Mouse (Mus musculus) T-helper 17 cell (primary cell): ENCODE data around the gene Ctnnd2.

Experiments
- in situ Hi-C, 2 experiments: fragments of 300-600 bp; cut with MboI, MseI; formaldehyde crosslinking; loops; 1 replicate in 1 of 2; 2 replicates in 1 of 2; pipeline ENCODE4 v1.15.1; 2025; ENCODE audit warnings: high pct_unique_total_duplicates in 2 of 2

Ctnnd2 gene

GRCm38 (mm10) chr15:30384386-30384785, 212.0 kb downstream of the Ctnnd2 start:
- in situ Hi-C loops, result no loop called here

- in situ Hi-C loops, result no loop called here
Measured at GRCm38 (mm10) chr15:30386489-30386888, 214.1 kb downstream of the Ctnnd2 start.

- in situ Hi-C loops, result no loop called here
Measured at GRCm38 (mm10) chr15:30387244-30387643, 214.9 kb downstream of the Ctnnd2 start.

GRCm38 (mm10) chr15:30401111-30401510, 228.7 kb downstream of the Ctnnd2 start:
- in situ Hi-C loops, result no loop called here

- in situ Hi-C loops, result no loop called here
Measured at GRCm38 (mm10) chr15:30406254-30406653, 233.9 kb downstream of the Ctnnd2 start.

GRCm38 (mm10) chr15:30423146-30423545, 250.8 kb downstream of the Ctnnd2 start:
- in situ Hi-C loops, result loop anchor here in 1 of 2 experiments (10.0 kb wide), 1 partner anchor 322 kb away; no protein-coding TSS in a partner anchor

- in situ Hi-C loops, result loop anchor here in 1 of 2 experiments (10.0 kb wide), 1 partner anchor 321 kb away; no protein-coding TSS in a partner anchor
Measured at GRCm38 (mm10) chr15:30424290-30424689, 251.9 kb downstream of the Ctnnd2 start.

GRCm38 (mm10) chr15:30427342-30427741, 254.9 kb downstream of the Ctnnd2 start:
- in situ Hi-C loops, result loop anchor here in 1 of 2 experiments (10.0 kb wide), 1 partner anchor 317 kb away; no protein-coding TSS in a partner anchor

- in situ Hi-C loops, result loop anchor here in 1 of 2 experiments (10.0 kb wide), 1 partner anchor 826 kb away; no protein-coding TSS in a partner anchor
Measured at GRCm38 (mm10) chr15:30439045-30439444, 266.7 kb downstream of the Ctnnd2 start.

GRCm38 (mm10) chr15:30450765-30451164, 278.4 kb downstream of the Ctnnd2 start:
- in situ Hi-C loops, result no loop called here

- in situ Hi-C loops, result no loop called here
Measured at GRCm38 (mm10) chr15:30451921-30452320, 279.5 kb downstream of the Ctnnd2 start.

GRCm38 (mm10) chr15:30457541-30458250, 285.3 kb downstream of the Ctnnd2 start:
- in situ Hi-C loops, result no loop called here

GRCm38 (mm10) chr15:30458671-30459070, 286.3 kb downstream of the Ctnnd2 start:
- in situ Hi-C loops, result no loop called here

GRCm38 (mm10) chr15:30460341-30461125, 288.1 kb downstream of the Ctnnd2 start:
- in situ Hi-C loops, result no loop called here

- in situ Hi-C loops, result no loop called here
Measured at GRCm38 (mm10) chr15:30462804-30463423, 290.5 kb downstream of the Ctnnd2 start.

- in situ Hi-C loops, result no loop called here
Measured at GRCm38 (mm10) chr15:30463471-30464047, 291.2 kb downstream of the Ctnnd2 start.

GRCm38 (mm10) chr15:30466950-30467543, 294.7 kb downstream of the Ctnnd2 start:
- in situ Hi-C loops, result no loop called here

- in situ Hi-C loops, result no loop called here
Measured at GRCm38 (mm10) chr15:30468773-30469172, 296.4 kb downstream of the Ctnnd2 start.

GRCm38 (mm10) chr15:30471280-30471966, 299.0 kb downstream of the Ctnnd2 start:
- in situ Hi-C loops, result no loop called here

GRCm38 (mm10) chr15:30480676-30481075, 308.3 kb downstream of the Ctnnd2 start:
- in situ Hi-C loops, result loop anchor here in 1 of 2 experiments (10.0 kb wide), 1 partner anchor 1846 kb away; no protein-coding TSS in a partner anchor

- in situ Hi-C loops, result no loop called here
Measured at GRCm38 (mm10) chr15:30506476-30506875, 334.1 kb downstream of the Ctnnd2 start.
